Mouse (Mus musculus): Measurements from ENCODE around the gene Men1. TPM values are rescaled to one million over a fixed set of nuclear protein-coding genes. Genes with fewer than 3 reads are reported as not detected.
A peak's percentile ranks its signal among the peaks of the same experiment; 100 is the strongest.

Men1 gene
- total and polyA plus RNA-seq, 2 experiments from 2014 or later = 57.8 to 93.4 TPM

DNA sequence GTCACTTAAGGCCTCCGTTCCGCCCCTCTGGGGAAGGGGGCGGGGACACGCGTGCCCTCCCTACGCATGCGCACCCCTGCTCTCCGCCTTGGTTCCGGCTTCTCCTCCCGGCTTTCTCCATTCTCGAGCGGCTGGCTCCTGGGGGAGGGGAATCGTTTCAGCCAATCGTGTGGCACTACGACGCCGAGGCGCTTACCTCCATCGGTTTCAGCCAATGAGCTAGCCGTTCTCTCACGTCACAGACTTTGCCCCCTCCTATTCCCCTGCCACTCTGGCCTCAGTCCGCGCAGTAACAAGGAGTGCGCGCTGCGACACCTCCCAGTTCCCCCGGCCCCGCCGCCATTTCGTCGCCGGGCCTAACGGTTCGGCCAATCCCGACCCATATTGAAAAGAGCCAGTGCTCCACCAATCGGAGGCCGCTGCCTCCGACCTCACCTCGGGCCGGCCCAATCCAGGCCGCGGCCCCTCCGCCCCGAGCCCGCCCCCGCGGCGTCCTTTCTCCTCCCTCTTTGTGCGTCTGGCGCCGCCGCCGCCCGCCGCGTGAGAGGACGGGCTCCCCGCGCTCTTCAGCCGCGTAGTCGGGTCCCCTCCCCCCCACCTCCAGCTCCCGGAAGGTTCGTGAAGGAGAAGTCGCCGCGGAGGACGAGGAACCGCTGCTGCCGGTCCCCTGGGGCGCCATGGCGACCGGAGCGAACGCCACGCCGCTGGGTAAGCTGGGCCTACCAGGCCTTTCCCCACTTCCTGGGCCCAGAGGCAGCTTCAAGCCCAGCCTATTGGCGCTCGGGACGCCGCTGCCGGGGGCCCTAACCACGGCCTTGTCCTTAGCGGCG lies 28.8 kb downstream of the Men1 start, which contains the start of gene Sf1:
Gene Sf1 (plus strand): TSS at position 280 of the 830 bp plus-strand sequence.
- H3K4me2 ChIP-seq (ENCODE audit: low read depth, low read length) = peak within 1 kb of the TSS; percentile 94
- TF ChIP-seq CTCF (IDR thresholded peaks at IDR 0.05; ENCODE audit: low read depth) = no peak
- peak within 1 kb of the TSS; percentile 100 for H3K27ac ChIP-seq
- peak within 1 kb of the TSS; percentile 99 for H3K9ac ChIP-seq (replicated peaks; ENCODE audit: low read length)
- ATAC-seq (peak; percentile 99), DNase-seq (ENCODE audit: low spot score) (peak; percentile 100)
- H3K27me3 ChIP-seq (ENCODE audit: insufficient read depth, low read length) = no peaks in the 10 kb centered on the region
- peak within 1 kb of the TSS; percentile 100 for H3K4me3 ChIP-seq (ENCODE audit: low read length)
- under 1% methylated on average over 74 of the region's 85 CpGs for WGBS
- peaks cover 31% of the 10 kb centered on the region for H3K36me3 ChIP-seq (ENCODE audit: insufficient read depth, low read length)
- H3K9me3 ChIP-seq (ENCODE audit: low read length) = no peaks in the 10 kb centered on the region
- H3K4me1 ChIP-seq (ENCODE audit: insufficient read depth, low read length) = peaks cover 11% of the 10 kb centered on the region

GRCm38 (mm10) chr19:6364317-6364725 lies 29.5 kb downstream of the Men1 start:
- TF ChIP-seq CTCF (IDR thresholded peaks at IDR 0.05; ENCODE audit: low read depth) = peak; percentile 23; the same call in 1 of the 2 replicates
- Histone ChIP-seq H3K4me1 (ENCODE audit: insufficient read depth, low read length) (peaks cover 11% of the 10 kb centered on the region), H3K9me3 (ENCODE audit: low read length) (no peaks in the 10 kb centered on the region), H3K27ac (peak overlapping the region; percentile 100), H3K4me2 (ENCODE audit: low read depth, low read length) (peak overlapping the region; percentile 94), H3K36me3 (ENCODE audit: insufficient read depth, low read length) (peaks cover 36% of the 10 kb centered on the region), H3K9ac (replicated peaks; ENCODE audit: low read length) (peak overlapping the region; percentile 99), H3K27me3 (ENCODE audit: insufficient read depth, low read length) (no peaks in the 10 kb centered on the region), H3K4me3 (ENCODE audit: low read length) (peak overlapping the region; percentile 100)
- DNase-seq (ENCODE audit: low spot score) = peak; percentile 97
- WGBS = under 1% methylated on average over 45 of the region's 55 CpGs
- no peak for ATAC-seq

DNA sequence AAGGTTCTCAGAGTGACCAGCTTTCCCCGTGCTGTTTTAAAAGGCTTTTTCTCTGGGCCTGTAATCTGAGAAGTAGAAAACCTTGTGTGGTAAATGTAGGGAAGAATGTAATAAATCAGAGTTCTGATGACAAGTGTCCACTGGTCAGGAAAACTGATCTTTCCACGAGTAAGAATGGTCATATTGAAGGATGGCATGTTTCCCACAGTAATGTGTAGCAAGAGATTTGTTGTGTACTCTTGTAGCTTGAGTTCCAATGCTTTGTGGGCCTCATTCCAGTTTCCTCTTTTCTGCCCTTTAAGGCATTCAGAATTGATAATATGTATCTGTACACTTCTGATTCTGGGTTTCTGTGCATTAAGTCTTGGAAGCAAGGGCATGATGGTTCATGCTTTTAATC lies 30.1 kb downstream of the Men1 start:
- Histone ChIP-seq H3K36me3 (ENCODE audit: insufficient read depth, low read length) (peaks cover 35% of the 10 kb centered on the region), H3K4me1 (ENCODE audit: insufficient read depth, low read length) (peaks cover 11% of the 10 kb centered on the region), H3K4me2 (ENCODE audit: low read depth, low read length) (peak overlapping the region; percentile 94), H3K9ac (replicated peaks; ENCODE audit: low read length) (peak overlapping the region; percentile 99), H3K27ac (no peak overlapping the region), H3K4me3 (ENCODE audit: low read length) (peak overlapping the region; percentile 100), H3K27me3 (ENCODE audit: insufficient read depth, low read length) (no peaks in the 10 kb centered on the region), H3K9me3 (ENCODE audit: low read length) (no peaks in the 10 kb centered on the region)
- ATAC-seq (no peak), DNase-seq (ENCODE audit: low spot score) (no peak)
- no peak for TF ChIP-seq CTCF (IDR thresholded peaks at IDR 0.05; ENCODE audit: low read depth)
- WGBS = 4% methylated on average over 2 of the region's 2 CpGs

GRCm38 (mm10) chr19:6370175-6370574 lies 35.4 kb downstream of the Men1 start:
- peaks cover 81% of the 10 kb centered on the region for H3K36me3 ChIP-seq (ENCODE audit: insufficient read depth, low read length)
- H3K9me3 ChIP-seq (ENCODE audit: low read length) = no peaks in the 10 kb centered on the region
- 86% methylated on average over 2 of the region's 2 CpGs for WGBS
- H3K4me2 ChIP-seq (ENCODE audit: low read depth, low read length) = no peak overlapping the region
- no peaks in the 10 kb centered on the region for H3K27me3 ChIP-seq (ENCODE audit: insufficient read depth, low read length)
- peaks cover under 1% of the 10 kb centered on the region for H3K4me1 ChIP-seq (ENCODE audit: insufficient read depth, low read length)
- no peak overlapping the region for H3K27ac ChIP-seq
- no peak for ATAC-seq
- TF ChIP-seq CTCF (IDR thresholded peaks at IDR 0.05; ENCODE audit: low read depth) = no peak
- no peak overlapping the region for H3K9ac ChIP-seq (replicated peaks; ENCODE audit: low read length)
- no peak overlapping the region for H3K4me3 ChIP-seq (ENCODE audit: low read length)
- no peak for DNase-seq (ENCODE audit: low spot score)

DNA sequence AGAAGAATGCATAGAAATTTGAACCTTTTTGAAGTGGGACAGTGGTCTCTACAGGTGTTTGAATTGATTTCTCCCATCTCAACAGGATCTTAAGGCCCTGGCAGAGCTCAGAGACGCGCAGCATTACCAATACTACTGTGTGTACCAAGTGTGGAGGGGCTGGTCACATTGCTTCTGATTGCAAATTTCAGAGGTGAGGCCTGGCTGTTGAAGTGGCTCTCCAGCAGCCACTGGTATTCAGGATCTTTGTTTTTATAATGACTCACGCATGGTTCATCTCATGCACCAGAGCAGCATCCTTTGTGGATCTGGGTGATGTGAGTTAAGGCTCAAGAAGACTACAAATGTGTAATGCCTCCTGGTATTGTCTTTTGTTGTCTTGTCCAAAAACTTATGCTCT lies 37.7 kb downstream of the Men1 start:
- H3K27ac ChIP-seq = no peak overlapping the region
- no peaks in the 10 kb centered on the region for H3K27me3 ChIP-seq (ENCODE audit: insufficient read depth, low read length)
- no peak overlapping the region for H3K9ac ChIP-seq (replicated peaks; ENCODE audit: low read length)
- no peaks in the 10 kb centered on the region for H3K4me1 ChIP-seq (ENCODE audit: insufficient read depth, low read length)
- H3K9me3 ChIP-seq (ENCODE audit: low read length) = no peaks in the 10 kb centered on the region
- WGBS = 90% methylated on average over 3 of the region's 3 CpGs
- no peak overlapping the region for H3K4me2 ChIP-seq (ENCODE audit: low read depth, low read length)
- no peak for DNase-seq (ENCODE audit: low spot score)
- no peak overlapping the region for H3K4me3 ChIP-seq (ENCODE audit: low read length)
- TF ChIP-seq CTCF (IDR thresholded peaks at IDR 0.05; ENCODE audit: low read depth) = no peak
- H3K36me3 ChIP-seq (ENCODE audit: insufficient read depth, low read length) = peaks cover 90% of the 10 kb centered on the region
- no peak for ATAC-seq

GRCm38 (mm10) chr19:6373539-6374400 lies 39.0 kb downstream of the Men1 start:
- Histone ChIP-seq H3K27ac (no peak overlapping the region), H3K9ac (replicated peaks; ENCODE audit: low read length) (no peak overlapping the region), H3K36me3 (ENCODE audit: insufficient read depth, low read length) (peaks cover 89% of the 10 kb centered on the region), H3K4me3 (ENCODE audit: low read length) (no peak overlapping the region), H3K4me1 (ENCODE audit: insufficient read depth, low read length) (no peaks in the 10 kb centered on the region; the same call in 1 of the 2 replicates), H3K4me2 (ENCODE audit: low read depth, low read length) (no peak overlapping the region), H3K27me3 (ENCODE audit: insufficient read depth, low read length) (no peaks in the 10 kb centered on the region), H3K9me3 (ENCODE audit: low read length) (no peaks in the 10 kb centered on the region)
- TF ChIP-seq CTCF (IDR thresholded peaks at IDR 0.05; ENCODE audit: low read depth) = peak; percentile 84
- 59% methylated on average over 12 of the region's 12 CpGs for WGBS
- DNase-seq (ENCODE audit: low spot score) = peak; percentile 89
- ATAC-seq = peak; percentile 72; the same call in 1 of the 2 replicates
